Comparison of ENCODE assay signal across 17 mouse cellular contexts in the genomic region with DNA sequence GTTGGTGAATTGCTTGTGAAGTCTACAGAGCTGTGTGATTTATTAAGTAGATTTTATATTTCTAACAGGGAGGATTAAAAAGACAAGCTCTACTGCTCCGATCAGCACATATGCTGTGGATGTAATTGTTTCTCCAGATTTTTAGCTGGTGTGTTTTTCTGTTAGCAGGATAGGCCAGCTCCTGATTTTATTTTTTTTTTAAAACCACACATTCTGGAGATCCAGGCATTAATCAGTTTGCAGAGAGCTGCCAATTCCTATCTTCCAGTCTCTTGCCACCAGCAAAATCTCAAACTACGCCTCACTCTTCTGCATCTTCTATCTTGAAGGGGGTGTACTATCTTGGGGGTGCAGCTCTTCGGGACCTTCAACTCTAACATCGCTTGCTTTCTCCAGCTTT.
"Had no signal": no experiment of that assay in that cellular context is flagged by ENCODE, and none has a peak within 500 bp of the region (broad histone marks: within the 10 kb centered on the region; RNA-seq: fewer than 3 reads in every experiment).

No protein-coding gene starts in this region.

- ATAC-seq: lung, postnatal 0 days had no signal

- H3K4me1 ChIP-seq: liver, embryonic 15.5 days; stomach, embryonic 15.5 days had no signal

- H3K36me3 ChIP-seq: limb, embryonic 10.5 days; liver, embryonic 15.5 days; midbrain, embryonic 10.5 days; neural tube, embryonic 12.5 days; stomach, embryonic 15.5 days had no signal

- H3K9ac ChIP-seq: liver, embryonic 15.5 days; neural tube, embryonic 12.5 days; stomach, embryonic 15.5 days had no signal

- H3K4me3 ChIP-seq: layer of hippocampus, adult 2 months; left cerebral cortex, adult 2 months; limb, embryonic 10.5 days; liver, embryonic 15.5 days; midbrain, embryonic 10.5 days; myocyte; neural tube, embryonic 12.5 days; stomach, embryonic 15.5 days had no signal

- H3K9me3 ChIP-seq: limb, embryonic 10.5 days; liver, embryonic 15.5 days; midbrain, embryonic 10.5 days; neural tube, embryonic 12.5 days; stomach, embryonic 15.5 days had no signal

- H3K27ac ChIP-seq: layer of hippocampus, adult 2 months; left cerebral cortex, adult 2 months; limb, embryonic 10.5 days; liver, embryonic 15.5 days; midbrain, embryonic 10.5 days; neural tube, embryonic 12.5 days; stomach, embryonic 15.5 days had no signal

- H3K4me2 ChIP-seq: liver, embryonic 11.5 days; liver, embryonic 15.5 days; stomach, embryonic 15.5 days had no signal

- H3K27me3 ChIP-seq: liver, embryonic 15.5 days; neural tube, embryonic 12.5 days; stomach, embryonic 15.5 days had no signal

- DNase-seq: kidney, postnatal 10 days; kidney, postnatal 4 days; lung, adult 2 months; lung, postnatal 36 days; right cerebral cortex, postnatal 14 days; thymus, adult 2 months; thymus, postnatal 25 days had no signal
